In genomic region chr14:122867531-122868285, GRCm38 (mm10) we compare ENCODE assay signal across 11 mouse cellular contexts. TPM values are rescaled to one million over a fixed set of nuclear protein-coding genes. Genes with fewer than 3 reads are reported as not detected.
DNase-seq lines count a peak whose midpoint lies in the region; ATAC-seq and TF ChIP-seq lines count a peak whose summit lies in the region.
"Had no signal": no experiment of that assay in that cellular context is flagged by ENCODE, and none has a peak within 500 bp of the region (broad histone marks: within the 10 kb centered on the region; RNA-seq: fewer than 3 reads in every experiment).

No protein-coding gene starts in this region.

- ATAC-seq in frontal cortex, adult (ENCODE audit: low TSS enrichment) = peak; percentile 15; the same call in 1 of the 2 replicates
- no peak; the same call in 1 of the 2 replicates for ATAC-seq in limb, embryonic 14.5 days (ENCODE audit: low FRiP score, low read depth)

- H3K27ac ChIP-seq in limb, embryonic 14.5 days (replicated peaks; ENCODE audit: low read depth, low read length) = no peak overlapping the region
- H3K27ac ChIP-seq in limb, embryonic 10.5 days = no peak overlapping the region
- H3K27ac ChIP-seq in thymus, adult 2 months (ENCODE audit: control insufficient read depth, insufficient read depth, low read length) = no peak overlapping the region
- H3K27ac ChIP-seq: hindbrain, embryonic 14.5 days; kidney, embryonic 15.5 days; macrophage had no signal

- WGBS in limb, embryonic 14.5 days = 67% methylated on average over 4 of the region's 4 CpGs
- 91% methylated on average over 4 of the region's 4 CpGs for WGBS in limb, embryonic 10.5 days
- WGBS in thymus, adult 2 months = 96% methylated on average over 4 of the region's 4 CpGs

- H3K4me1 ChIP-seq in limb, embryonic 14.5 days (ENCODE audit: control insufficient read depth, insufficient read depth, low read length) = no peaks in the 10 kb centered on the region; the same call in 1 of the 2 replicates
- peaks cover 28% of the 10 kb centered on the region for H3K4me1 ChIP-seq in limb, embryonic 10.5 days
- H3K4me1 ChIP-seq in thymus, adult 2 months (replicated peaks; ENCODE audit: control insufficient read depth, insufficient read depth, low read length) = no peaks in the 10 kb centered on the region

- no peaks in the 10 kb centered on the region for H3K27me3 ChIP-seq in limb, embryonic 14.5 days (ENCODE audit: control insufficient read depth, insufficient read depth, low read length)
- no peaks in the 10 kb centered on the region for H3K27me3 ChIP-seq in limb, embryonic 10.5 days (ENCODE audit: low read depth, poor library complexity, severe bottlenecking)
- H3K27me3 ChIP-seq in thymus, adult 2 months (ENCODE audit: control insufficient read depth, insufficient read depth, low read length) = no peaks in the 10 kb centered on the region
- H3K27me3 ChIP-seq: kidney, embryonic 15.5 days had no signal

- H3K4me2 ChIP-seq in limb, embryonic 14.5 days (replicated peaks; ENCODE audit: low read depth, low read length, severe bottlenecking) = no peak overlapping the region
- H3K4me2 ChIP-seq: hindbrain, embryonic 14.5 days; kidney, embryonic 15.5 days had no signal

- H3K36me3 ChIP-seq in limb, embryonic 14.5 days (ENCODE audit: control insufficient read depth, insufficient read depth, low read length) = no peaks in the 10 kb centered on the region
- no peaks in the 10 kb centered on the region for H3K36me3 ChIP-seq in limb, embryonic 10.5 days
- no peaks in the 10 kb centered on the region for H3K36me3 ChIP-seq in thymus, adult 2 months (ENCODE audit: control insufficient read depth, insufficient read depth, low read length)
- H3K36me3 ChIP-seq: kidney, embryonic 15.5 days had no signal

- DNase-seq in frontal cortex, postnatal 36 days (ENCODE audit: low spot score in 2 of 2) = no peak
- peak; percentile 71 for DNase-seq in limb, embryonic 14.5 days (ENCODE audit: low spot score)
- no peak for DNase-seq in limb, embryonic 10.5 days (ENCODE audit: low spot score)
- peak; percentile 68 for DNase-seq in brain, adult 2 months (ENCODE audit: low read depth, low spot score)
- DNase-seq in heart, postnatal 4 days = peak; percentile 46
- DNase-seq in left cerebral cortex, adult 9 months (ENCODE audit: low spot score in 2 of 2) = no peak
- no peak for DNase-seq in thymus, adult 2 months

- H3K4me3 ChIP-seq in limb, embryonic 14.5 days (replicated peaks; ENCODE audit: low read length) = no peak overlapping the region
- H3K4me3 ChIP-seq in limb, embryonic 10.5 days = no peak overlapping the region
- no peak overlapping the region for H3K4me3 ChIP-seq in thymus, adult 2 months (ENCODE audit: control insufficient read depth, insufficient read depth, low read length)
- H3K4me3 ChIP-seq: kidney, embryonic 15.5 days had no signal

- no peaks in the 10 kb centered on the region for H3K9me3 ChIP-seq in limb, embryonic 14.5 days (ENCODE audit: control insufficient read depth, low read length)
- no peaks in the 10 kb centered on the region for H3K9me3 ChIP-seq in limb, embryonic 10.5 days (replicated peaks)
- H3K9me3 ChIP-seq: kidney, embryonic 15.5 days had no signal

- H3K9ac ChIP-seq in limb, embryonic 14.5 days (ENCODE audit: low read depth, low read length, severe bottlenecking) = no peak overlapping the region
- H3K9ac ChIP-seq: hindbrain, embryonic 14.5 days; kidney, embryonic 15.5 days had no signal

- TF ChIP-seq POLR2A in limb, embryonic 14.5 days (IDR thresholded peaks at IDR 0.05; ENCODE audit: borderline replicate concordance, extremely low read depth, insufficient read depth, insufficient read length) = no peak
- TF ChIP-seq POLR2A in thymus, adult 2 months (IDR thresholded peaks at IDR 0.05; ENCODE audit: control insufficient read depth, extremely low read depth, insufficient read depth, low read length, poor library complexity) = no peak

- TF ChIP-seq CTCF in thymus, adult 2 months (IDR thresholded peaks at IDR 0.05; ENCODE audit: borderline replicate concordance, control insufficient read depth, extremely low read depth, insufficient read depth, low read length, poor library complexity) = no peak

RNA-seq across cellular contexts. Expression of gene Ggact, which starts 45.8 kb away (rescaled TPM):
- 7.7 and 9.1 TPM in 2 replicates for polyA plus RNA-seq in limb, embryonic 14.5 days (2012; rRNA removed)
- polyA plus RNA-seq in limb, embryonic 14.5 days (2014; fragmentation: Nextera tagmentation; extraction: Ambion mirVana) = 6.6 and 10.0 TPM in 2 replicates
- polyA plus RNA-seq in limb, embryonic 10.5 days (2016; fragmentation: Nextera tagmentation; extraction: Ambion mirVana) = 8.0 and 8.8 TPM in 2 replicates
- total RNA-seq in heart, postnatal 4 days (2021) = 10 to 100 TPM; 21.0 to 23.6 TPM
- 29.2 and 29.4 TPM in 2 replicates for polyA plus RNA-seq in thymus, adult 2 months (2012; rRNA removed)

Comparison
In these comparisons a context has a peak if more than half of its experiments do, and no peak if none do; other contexts are left out.
1. DNase-seq: peak in limb, embryonic 14.5 days (single experiment), brain, adult 2 months (single experiment) and heart, postnatal 4 days (single experiment); none in frontal cortex, postnatal 36 days (0 of 2), limb, embryonic 10.5 days (single experiment), left cerebral cortex, adult 9 months (0 of 2) and thymus, adult 2 months (single experiment).